Mouse (Mus musculus) bone marrow macrophage, adult 2 months (primary cell): Measurements from ENCODE around the gene Sorcs3. TPM values are rescaled to one million over a fixed set of nuclear protein-coding genes. Genes with fewer than 3 reads are reported as not detected.

Experiments used
- H3K27ac ChIP-seq: 2 replicates; pipeline ENCODE4 v1.5.1; 2012; ENCODE audit warnings: low read depth, low read length; ENCODE audit not compliant: insufficient read depth
- H3K4me1 ChIP-seq: 2 replicates; pipeline ENCODE4 v1.6.1; 2012; ENCODE audit warnings: low read length; ENCODE audit not compliant: control insufficient read depth, insufficient read depth
- H3K4me3 ChIP-seq: 2 replicates; pipeline ENCODE4 v1.5.1; 2012; ENCODE audit warnings: mild to moderate bottlenecking, low read length, moderate library complexity; ENCODE audit not compliant: insufficient read depth
- CTCF ChIP-seq: IDR thresholded peaks from 2 replicates; pipeline ENCODE4 v1.5.1; 2012; ENCODE audit warnings: low read depth, mild to moderate bottlenecking, low read length, moderate library complexity
- POLR2A ChIP-seq: IDR thresholded peaks from 2 replicates; pipeline ENCODE4 v1.6.1; 2012; ENCODE audit warnings: mild to moderate bottlenecking, low read depth, low read length, borderline replicate concordance
- polyA plus RNA-seq: library from polyadenylated mRNA; stranded (reverse); fragments of >200 nt; gene quantifications from 2 replicates; pipeline ENCODE4 v1.2.4, GENCODE M21; 2012; ENCODE audit not compliant: missing spikeins, insufficient read depth, insufficient read length

The Sorcs3 gene
- polyA plus RNA-seq, 1 experiment = not detected

- H3K4me3 ChIP-seq = no peak overlapping the region
- TF ChIP-seq POLR2A (no peak), CTCF (no peak)
- H3K27ac ChIP-seq = no peak overlapping the region
- H3K4me1 ChIP-seq = no peaks in the 10 kb centered on the region
These were observed 273.0 kb downstream of the Sorcs3 start for GRCm38 (mm10) chr19:48478864-48479263.

- H3K4me3 ChIP-seq = no peak overlapping the region
- TF ChIP-seq CTCF (no peak), POLR2A (no peak)
- no peaks in the 10 kb centered on the region for H3K4me1 ChIP-seq
- no peak overlapping the region for H3K27ac ChIP-seq
These were observed 277.1 kb downstream of the Sorcs3 start for GRCm38 (mm10) chr19:48482946-48483345.

- no peak overlapping the region for H3K4me3 ChIP-seq
- H3K4me1 ChIP-seq = no peaks in the 10 kb centered on the region
- no peak overlapping the region for H3K27ac ChIP-seq
- TF ChIP-seq POLR2A (no peak), CTCF (no peak)
These were observed 285.3 kb downstream of the Sorcs3 start for GRCm38 (mm10) chr19:48491111-48491510.

- TF ChIP-seq CTCF = no peak
- no peak for TF ChIP-seq POLR2A
- Histone ChIP-seq H3K4me3 (no peak overlapping the region), H3K27ac (no peak overlapping the region), H3K4me1 (no peaks in the 10 kb centered on the region)
These were observed 298.2 kb downstream of the Sorcs3 start for GRCm38 (mm10) chr19:48503896-48504620.

GRCm38 (mm10) chr19:48523803-48524202 lies 318.0 kb downstream of the Sorcs3 start:
- Histone ChIP-seq H3K4me3 (no peak overlapping the region), H3K27ac (no peak overlapping the region), H3K4me1 (no peaks in the 10 kb centered on the region)
- TF ChIP-seq POLR2A = no peak
- no peak for TF ChIP-seq CTCF

GRCm38 (mm10) chr19:48524527-48525214 lies 318.8 kb downstream of the Sorcs3 start:
- TF ChIP-seq CTCF (no peak), POLR2A (no peak)
- Histone ChIP-seq H3K4me1 (no peaks in the 10 kb centered on the region), H3K4me3 (no peak overlapping the region)

GRCm38 (mm10) chr19:48533582-48533981 lies 327.8 kb downstream of the Sorcs3 start:
- no peak overlapping the region for H3K4me3 ChIP-seq
- TF ChIP-seq POLR2A (no peak), CTCF (no peak)
- H3K4me1 ChIP-seq = no peaks in the 10 kb centered on the region
- H3K27ac ChIP-seq = no peak overlapping the region

More at GRCm38 (mm10) chr19:48524527-48525214, 318.8 kb downstream of the Sorcs3 start:
- H3K27ac ChIP-seq = no peak overlapping the region

GRCm38 (mm10) chr19:48544294-48544693 lies 338.5 kb downstream of the Sorcs3 start:
- no peaks in the 10 kb centered on the region for H3K4me1 ChIP-seq
- TF ChIP-seq POLR2A (no peak), CTCF (no peak)
- H3K4me3 ChIP-seq = no peak overlapping the region
- H3K27ac ChIP-seq = no peak overlapping the region

GRCm38 (mm10) chr19:48545421-48546132 lies 339.8 kb downstream of the Sorcs3 start:
- TF ChIP-seq POLR2A (no peak), CTCF (no peak)
- Histone ChIP-seq H3K27ac (no peak overlapping the region), H3K4me1 (no peaks in the 10 kb centered on the region), H3K4me3 (no peak overlapping the region)

- no peak overlapping the region for H3K27ac ChIP-seq
- TF ChIP-seq CTCF = no peak
- TF ChIP-seq POLR2A = no peak
- no peak overlapping the region for H3K4me3 ChIP-seq
- no peaks in the 10 kb centered on the region for H3K4me1 ChIP-seq
These were observed 340.3 kb downstream of the Sorcs3 start for GRCm38 (mm10) chr19:48546133-48546448.
